Mouse (Mus musculus) right cerebral cortex, postnatal 25 days (tissue): ENCODE results near the gene Spata32.

Experiments used
- DNase-seq: peaks from one replicate; pipeline ENCODE4 v3.0.0; 2022

Spata32 gene

DNA sequence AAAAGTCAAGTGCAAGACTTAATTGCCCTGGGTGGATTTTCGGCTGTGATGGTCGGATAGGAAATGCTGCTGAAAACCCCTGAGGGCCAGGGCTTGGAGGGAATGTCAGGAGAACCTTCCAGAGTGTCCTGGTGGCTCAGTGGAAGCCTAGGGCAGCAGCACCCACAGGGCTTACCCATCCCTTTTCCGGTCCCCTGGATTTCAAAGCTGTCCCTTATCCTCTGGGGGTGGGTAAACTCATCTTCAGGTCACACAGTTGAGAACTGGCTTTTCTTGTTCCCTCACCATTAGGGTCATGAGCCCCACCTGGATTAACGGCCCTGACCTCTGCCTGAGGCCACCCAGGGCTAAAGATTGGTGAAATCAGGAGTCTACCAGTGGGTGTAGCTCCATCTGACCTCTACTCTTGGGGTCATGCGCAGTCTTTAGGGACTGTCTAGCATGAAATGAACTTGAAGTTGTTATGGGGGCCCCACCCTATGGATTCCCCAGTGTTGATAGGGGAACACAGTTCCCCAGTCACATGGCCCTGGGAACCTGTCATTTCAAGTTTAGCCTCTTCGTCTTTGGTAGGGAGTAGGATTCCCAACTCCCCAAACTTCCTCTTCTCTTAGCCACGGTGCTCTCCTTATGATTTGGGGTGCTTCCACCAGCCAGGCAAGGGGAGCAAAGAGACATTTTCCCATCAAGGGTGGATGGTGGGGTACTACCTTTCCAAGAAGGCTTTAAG, 45.0 kb downstream of the Spata32 start:
- DNase-seq = no peak

DNA sequence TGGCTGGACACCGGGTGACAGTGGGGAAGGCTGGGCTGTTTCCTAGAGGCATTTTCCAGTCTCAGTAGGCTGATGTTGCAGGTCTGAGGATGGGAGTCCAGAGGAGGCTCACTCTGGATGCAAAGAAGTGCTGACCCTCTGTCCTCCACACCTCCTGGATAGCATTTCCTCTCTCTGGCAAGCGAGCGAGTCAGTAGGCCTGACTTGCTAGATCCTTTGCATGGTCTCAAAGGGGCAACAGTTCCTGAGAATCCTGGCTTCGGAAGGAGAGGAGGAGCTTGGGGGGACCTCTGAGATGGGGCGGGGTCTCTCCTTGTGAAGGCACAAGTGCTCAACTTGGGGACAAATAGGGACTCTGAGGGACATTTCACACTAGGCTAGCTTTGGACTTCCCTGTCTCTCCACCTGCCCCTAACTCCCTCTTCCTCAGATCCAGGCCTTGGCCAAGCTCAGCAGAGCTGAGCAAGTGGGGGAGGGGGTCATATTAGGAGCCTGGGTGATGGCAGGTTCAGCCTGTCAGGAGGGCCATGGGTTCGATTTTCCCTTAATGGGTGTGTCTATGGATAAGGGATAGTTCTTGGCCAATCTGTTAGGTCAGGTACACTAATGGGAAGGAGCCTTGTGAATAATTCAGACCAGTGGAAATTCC, 45.7 kb downstream of the Spata32 start:
- DNase-seq = no peak

DNA sequence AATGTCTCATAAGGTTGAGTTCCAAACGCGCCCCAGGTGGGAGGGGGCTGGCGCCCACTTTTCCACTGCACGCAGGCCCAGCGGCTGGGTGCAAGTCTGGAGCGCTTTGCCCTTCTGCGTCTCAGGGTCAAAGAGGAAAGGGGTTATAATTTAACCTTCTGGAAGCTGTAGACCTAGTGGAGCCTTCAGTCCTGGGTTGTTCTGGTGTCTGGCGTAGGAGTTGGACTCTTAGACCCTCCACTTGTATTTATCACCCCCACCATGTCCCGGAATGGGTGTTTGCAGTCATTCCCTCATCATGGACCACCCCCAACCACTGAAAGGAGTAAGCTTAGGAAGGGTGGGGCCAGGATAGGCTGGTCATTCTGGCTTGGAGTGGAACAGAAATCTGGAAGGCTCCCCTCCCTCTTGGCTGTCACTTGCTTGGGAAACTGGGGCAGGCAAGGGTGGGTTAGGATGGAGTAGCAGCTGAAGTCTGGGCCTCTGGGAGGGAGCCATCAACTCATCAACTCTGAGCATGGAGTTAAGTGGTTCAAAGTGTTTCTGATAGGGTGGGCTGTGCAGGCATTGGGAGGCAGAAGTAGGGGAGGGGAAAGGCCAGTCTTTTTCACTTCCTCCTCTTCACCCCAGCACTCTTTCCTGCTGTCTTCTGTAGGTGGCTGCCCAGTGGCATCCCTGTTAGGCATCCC, 46.4 kb downstream of the Spata32 start:
- no peak for DNase-seq

DNA sequence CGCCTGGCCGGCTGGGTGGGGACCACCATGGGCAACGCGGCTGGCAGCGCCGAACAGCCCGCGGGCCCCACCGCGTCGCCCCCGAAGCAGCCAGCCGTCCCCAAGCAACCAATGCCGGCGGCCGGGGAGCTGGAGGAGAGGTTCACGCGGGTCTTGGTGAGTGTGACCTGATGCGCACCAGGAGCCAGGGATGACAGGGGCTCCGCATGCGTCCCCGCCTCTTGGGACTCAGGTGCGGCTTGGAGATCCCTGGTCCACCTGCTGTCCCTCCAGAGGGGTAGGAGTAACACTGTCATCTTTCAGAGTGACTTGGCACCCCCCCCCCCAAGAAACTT, 47.0 kb downstream of the Spata32 start:
- no peak for DNase-seq

DNA sequence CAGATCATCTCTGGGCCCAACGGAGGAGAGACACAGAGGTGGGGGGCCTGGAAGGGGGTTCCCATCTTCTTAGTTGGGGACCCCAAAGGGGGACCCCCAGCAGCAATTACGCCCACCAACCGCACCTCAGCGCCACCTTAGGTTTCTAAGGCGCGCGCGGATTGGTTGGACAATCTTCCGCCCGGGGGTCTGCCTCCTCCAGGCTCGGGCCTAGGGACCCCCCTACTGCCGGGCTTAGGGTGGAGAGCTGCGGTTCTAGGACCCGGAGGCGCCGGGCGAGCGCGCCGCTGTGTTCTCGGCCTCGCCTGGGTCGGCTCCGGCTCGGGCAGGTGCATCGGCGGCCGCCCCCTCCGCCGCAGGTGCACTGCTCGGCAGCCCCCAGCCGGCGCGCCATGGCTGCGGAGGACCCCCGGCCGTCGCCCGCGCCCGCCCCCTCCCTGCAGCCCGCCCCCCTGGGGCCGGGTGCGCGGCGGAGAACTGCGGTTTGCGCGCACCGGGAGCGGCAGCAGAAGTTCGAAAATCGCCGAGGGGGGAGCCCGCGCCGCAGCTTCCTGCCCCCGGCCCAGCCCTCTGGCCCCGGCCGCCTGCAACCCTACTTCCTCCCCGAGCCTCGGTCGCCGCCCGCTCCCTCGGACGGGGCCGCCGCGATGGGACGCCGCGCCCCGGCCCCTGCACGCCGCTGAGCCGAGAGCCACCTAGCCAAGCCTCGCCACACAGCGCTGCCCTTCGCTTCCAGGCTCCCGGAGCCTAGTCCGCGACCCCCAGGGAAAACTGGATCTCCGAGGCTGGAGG, 47.5 kb downstream of the Spata32 start, which contains the start of gene Fmnl1:
Gene Fmnl1 (plus strand): TSS at position 614 of the 792 bp plus-strand sequence.
- DNase-seq = peak; percentile 65

DNA sequence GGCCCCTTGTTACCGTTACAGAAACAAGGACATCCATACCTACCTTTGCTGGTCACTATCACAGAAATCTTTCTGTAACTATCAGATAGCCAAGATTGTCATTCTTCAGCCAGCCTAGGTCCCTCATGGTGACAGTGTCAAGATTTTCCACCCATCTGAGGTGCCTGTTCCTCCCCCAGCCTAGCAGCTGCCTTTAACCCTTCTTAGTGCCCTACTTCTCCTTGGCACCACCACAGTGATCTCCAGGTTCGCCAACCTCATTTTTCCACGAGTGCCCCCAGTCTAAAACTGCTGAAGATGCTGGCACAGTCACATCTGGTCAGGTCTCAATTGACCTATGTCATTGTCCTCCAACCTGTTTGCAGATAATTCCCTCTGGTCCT, 48.1 kb downstream of the Spata32 start:
- no peak for DNase-seq

DNA sequence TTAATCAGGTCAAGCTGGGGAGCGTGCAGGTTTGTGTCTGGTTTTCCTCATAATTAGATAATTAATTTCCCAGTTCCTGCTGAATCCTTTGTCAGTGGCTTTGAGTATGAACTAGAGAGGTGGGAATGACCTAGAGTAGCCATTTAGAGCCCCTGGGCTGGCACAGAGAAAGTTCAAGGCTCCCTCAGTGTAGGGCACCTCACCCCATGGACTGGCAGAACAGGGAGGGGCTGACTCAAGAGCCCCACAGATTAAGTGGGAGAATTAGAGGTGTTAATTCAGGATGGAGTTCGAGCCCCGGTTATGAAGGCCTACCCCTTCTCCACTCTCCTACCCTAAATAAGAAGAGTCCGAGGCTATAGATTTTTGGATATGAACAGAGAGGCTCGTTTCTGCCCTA, 48.6 kb downstream of the Spata32 start:
- no peak for DNase-seq

DNA sequence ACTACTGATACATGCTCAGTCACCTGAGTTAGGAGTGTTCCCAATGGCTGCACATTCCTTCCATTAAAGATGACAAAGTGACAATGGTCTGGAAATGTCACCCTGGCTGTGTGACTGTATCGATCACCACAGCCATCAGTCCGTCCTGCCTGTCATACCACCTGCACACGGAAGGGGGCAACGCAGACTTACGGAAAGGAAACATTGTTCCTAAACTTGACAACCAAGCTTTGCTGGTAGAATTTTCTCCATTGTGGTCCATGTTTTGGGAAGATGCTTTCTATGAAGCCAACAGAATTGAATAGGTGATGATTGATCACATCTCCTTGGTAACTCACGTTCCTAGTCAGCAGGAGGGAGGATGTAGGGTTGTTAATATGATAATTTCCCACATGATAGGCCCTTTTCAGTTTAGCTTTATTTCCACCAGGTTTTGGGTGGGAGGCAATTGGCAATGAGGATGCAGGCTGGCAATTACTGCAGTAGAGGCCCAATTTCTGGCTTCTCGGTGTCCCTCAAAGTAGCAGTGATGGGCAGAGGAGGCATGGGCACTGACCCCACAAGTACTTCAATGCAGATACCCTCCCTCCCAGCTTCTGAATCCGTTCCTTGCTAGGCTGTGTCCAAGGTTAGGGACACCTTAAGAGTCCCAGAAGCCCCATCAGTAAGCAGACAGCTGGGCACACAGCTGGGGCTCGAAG, 49.4 kb downstream of the Spata32 start:
- DNase-seq = peak; percentile 69

DNA sequence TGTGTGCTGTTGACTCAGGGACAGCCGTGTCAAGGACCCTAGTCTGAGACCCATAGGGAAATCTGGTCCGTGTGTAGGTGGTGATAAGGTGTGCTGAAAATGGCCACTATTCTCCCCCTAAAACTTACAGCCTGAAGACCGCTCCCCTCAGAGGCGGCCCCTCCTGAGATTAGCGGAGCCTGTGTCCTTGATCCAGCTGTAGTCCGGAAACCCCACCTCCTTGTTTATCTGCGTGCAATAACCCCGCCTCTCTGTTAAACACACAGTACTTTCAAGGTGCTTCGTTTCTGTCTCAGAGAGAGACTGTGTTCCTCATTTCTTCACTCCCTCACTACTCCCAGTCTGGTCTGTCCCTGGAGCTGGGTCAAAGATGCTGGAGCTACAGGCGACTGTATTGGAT, 53.8 kb downstream of the Spata32 start:
- DNase-seq = no peak

DNA sequence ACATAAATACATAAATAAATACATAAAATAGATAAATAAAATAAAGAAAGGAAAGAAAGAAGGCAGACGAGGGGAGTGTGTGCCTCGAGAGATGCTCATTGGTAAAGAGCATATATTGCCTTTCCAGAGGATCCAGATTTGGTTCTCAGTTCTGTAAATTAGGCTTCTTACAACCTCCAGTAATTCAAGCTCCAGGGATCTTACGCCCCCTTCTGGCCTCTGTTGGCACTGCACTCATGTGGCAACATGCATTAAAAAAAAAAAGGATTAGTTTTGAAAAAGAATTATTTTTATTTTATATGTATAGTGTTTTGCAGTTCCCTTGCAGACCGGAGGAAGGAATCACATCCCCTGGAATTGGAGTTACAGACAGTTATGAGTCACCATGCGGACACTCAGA, 56.1 kb downstream of the Spata32 start:
- no peak for DNase-seq

DNA sequence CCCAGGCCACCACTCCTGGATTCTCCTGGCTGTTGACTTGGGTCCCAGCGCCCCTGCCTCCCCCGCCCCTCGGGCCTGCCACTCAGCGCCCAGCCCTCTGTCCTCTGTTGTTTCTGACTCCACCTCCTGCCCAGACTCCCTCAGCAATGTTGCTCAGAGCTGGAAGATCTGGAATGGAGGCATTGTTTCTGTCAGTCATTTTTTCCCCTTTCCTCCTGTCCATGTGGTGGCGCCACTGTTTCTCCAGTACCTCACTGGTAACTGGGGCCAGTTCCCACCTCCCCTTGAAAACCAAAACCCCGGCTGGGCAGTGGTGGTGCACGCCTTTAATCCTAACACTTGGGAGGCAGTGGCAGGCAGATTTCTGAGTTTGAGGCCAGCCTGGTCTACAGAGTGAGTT, 56.8 kb downstream of the Spata32 start:
- DNase-seq = no peak

DNA sequence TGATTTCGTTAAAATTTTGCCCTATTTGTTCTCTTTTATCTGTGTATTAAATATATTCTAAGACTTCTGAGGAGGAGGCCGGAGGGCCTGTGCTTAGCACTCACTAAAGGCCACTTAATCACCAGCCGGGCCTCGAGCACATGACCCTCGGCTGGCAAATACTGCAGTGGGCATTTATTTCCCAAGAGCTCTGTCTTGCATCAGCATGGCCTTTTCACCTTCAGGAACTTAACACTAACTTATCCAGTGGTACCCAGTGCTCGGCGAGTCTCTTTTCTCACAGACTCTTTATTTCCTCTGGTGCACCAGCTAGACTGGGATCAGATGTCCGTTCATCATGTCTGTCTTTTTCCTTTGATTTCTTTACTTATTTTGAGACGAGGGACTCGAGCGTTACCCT, 57.5 kb downstream of the Spata32 start:
- no peak for DNase-seq

DNA sequence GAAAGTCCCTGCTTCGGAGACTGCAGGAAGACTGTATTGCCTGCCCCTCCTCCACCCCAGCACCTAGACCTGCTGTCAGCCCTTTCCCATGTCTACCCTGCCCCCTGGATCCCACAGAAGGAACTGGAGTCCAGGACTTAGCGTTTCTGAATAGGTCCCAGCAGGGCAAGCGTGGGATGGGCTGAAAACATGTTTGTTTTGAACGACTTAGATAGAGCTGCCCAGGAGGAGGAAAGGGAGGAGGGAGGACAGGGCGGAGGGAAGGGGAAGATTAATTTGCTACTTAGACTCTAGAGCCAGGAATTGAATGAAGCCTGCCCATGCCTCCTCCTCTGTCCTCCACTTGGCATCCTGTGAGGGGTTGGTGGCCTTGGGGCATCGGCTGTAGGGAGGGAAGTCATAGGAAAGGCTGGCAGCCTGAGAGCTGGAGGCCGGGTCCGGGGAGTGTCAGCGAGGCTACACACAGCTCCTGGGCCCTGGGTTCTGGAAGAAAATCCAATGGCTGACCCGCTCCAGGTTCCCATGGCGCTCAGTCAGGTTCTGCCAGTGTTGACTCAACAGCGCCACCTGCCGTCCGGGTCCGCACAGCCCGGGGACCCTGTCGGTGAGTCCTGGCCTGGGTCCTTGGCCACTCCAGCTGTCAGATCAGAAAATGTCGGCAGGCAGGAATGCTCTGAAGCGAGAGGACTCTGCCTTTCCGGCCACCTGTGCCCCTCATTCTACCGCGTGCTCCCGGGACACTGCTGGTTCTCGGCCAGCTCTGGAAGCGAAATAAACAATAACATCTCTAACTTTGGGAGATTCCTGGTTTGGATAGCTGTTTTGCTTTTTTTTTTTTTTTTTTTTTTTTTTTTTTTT, 59.4 kb downstream of the Spata32 start:
- peak; percentile 88 for DNase-seq
